Mouse (Mus musculus) heart, embryonic 12.5 days (tissue): Measurements from ENCODE around the gene Urad. TPM values are rescaled to one million over a fixed set of nuclear protein-coding genes. Genes with fewer than 3 reads are reported as not detected.

Experiments used
- ATAC-seq: fragments of 200-750 bp; cut with Nextera tagmentation; 2 replicates; pipeline ENCODE4 v1.8.0; 2017; ENCODE audit warnings: moderate TSS enrichment, moderate library complexity; ENCODE audit not compliant: insufficient number of reproducible peaks, low FRiP score
- H3K27ac ChIP-seq: fragments of 300-500 bp; sonication (generic); 2 replicates; pipeline ENCODE4 v1.5.1; 2016; ENCODE audit warnings: mild to moderate bottlenecking, moderate library complexity; ENCODE audit not compliant: poor library complexity, severe bottlenecking
- H3K27me3 ChIP-seq: fragments of 300-500 bp; sonication (generic); replicated peaks from 2 replicates; pipeline ENCODE4 v1.6.1; 2016; ENCODE audit warnings: mild to moderate bottlenecking, moderate library complexity
- H3K36me3 ChIP-seq: fragments of 300-500 bp; sonication (generic); 2 replicates; pipeline ENCODE4 v1.6.1; 2016; ENCODE audit warnings: mild to moderate bottlenecking, moderate library complexity
- H3K4me1 ChIP-seq: fragments of 300-500 bp; sonication (generic); replicated peaks from 2 replicates; pipeline ENCODE4 v1.6.1; 2016; ENCODE audit warnings: mild to moderate bottlenecking
- H3K4me2 ChIP-seq: fragments of 300-500 bp; sonication (generic); 2 replicates; pipeline ENCODE4 v1.6.1; 2016; ENCODE audit warnings: mild to moderate bottlenecking, moderate library complexity
- H3K4me3 ChIP-seq: fragments of 300-500 bp; sonication (generic); 2 replicates; pipeline ENCODE4 v1.5.1; 2016; ENCODE audit warnings: mild to moderate bottlenecking
- H3K9ac ChIP-seq: fragments of 300-500 bp; sonication (generic); 2 replicates; pipeline ENCODE4 v1.6.1; 2016; ENCODE audit warnings: mild to moderate bottlenecking, moderate library complexity
- H3K9me3 ChIP-seq: fragments of 300-500 bp; sonication (generic); replicated peaks from 2 replicates; pipeline ENCODE4 v1.6.1; 2016; ENCODE audit warnings: mild to moderate bottlenecking, moderate library complexity
- WGBS: fragments of 180-500 bp; shearing (Covaris S2); methylation state at CpG from one replicate; pipeline ENCODE4 v1.1.7; 2016; 5-methylcytosine and 5-hydroxymethylcytosine counted together
- polyA plus RNA-seq: library from polyadenylated mRNA; unstranded; fragments of >200 nt; fragmentation: Nextera tagmentation; extraction: Ambion mirVana; gene quantifications from 2 replicates; pipeline ENCODE4 v1.2.1, GENCODE M21; 2016

Urad gene
- polyA plus RNA-seq, 1 experiment from 2014 or later = not detected

GRCm38 (mm10) chr5:147306638-147307397 is 15.4 kb downstream of the Urad start, which contains the start of gene Cdx2:
Gene Cdx2, minus strand, starts transcription at chr5:147307270.
- no peak for ATAC-seq
- Histone ChIP-seq H3K4me2 (peak within 1 kb of the TSS; percentile 42), H3K9me3 (no peaks in the 10 kb centered on the region), H3K36me3 (no peaks in the 10 kb centered on the region), H3K4me3 (peak within 1 kb of the TSS; percentile 19), H3K4me1 (peaks cover 12% of the 10 kb centered on the region), H3K27me3 (peaks cover 99% of the 10 kb centered on the region), H3K9ac (no peak within 1 kb of the TSS), H3K27ac (no peak within 1 kb of the TSS)
- under 1% methylated on average over 63 of the region's 63 CpGs for WGBS

DNA sequence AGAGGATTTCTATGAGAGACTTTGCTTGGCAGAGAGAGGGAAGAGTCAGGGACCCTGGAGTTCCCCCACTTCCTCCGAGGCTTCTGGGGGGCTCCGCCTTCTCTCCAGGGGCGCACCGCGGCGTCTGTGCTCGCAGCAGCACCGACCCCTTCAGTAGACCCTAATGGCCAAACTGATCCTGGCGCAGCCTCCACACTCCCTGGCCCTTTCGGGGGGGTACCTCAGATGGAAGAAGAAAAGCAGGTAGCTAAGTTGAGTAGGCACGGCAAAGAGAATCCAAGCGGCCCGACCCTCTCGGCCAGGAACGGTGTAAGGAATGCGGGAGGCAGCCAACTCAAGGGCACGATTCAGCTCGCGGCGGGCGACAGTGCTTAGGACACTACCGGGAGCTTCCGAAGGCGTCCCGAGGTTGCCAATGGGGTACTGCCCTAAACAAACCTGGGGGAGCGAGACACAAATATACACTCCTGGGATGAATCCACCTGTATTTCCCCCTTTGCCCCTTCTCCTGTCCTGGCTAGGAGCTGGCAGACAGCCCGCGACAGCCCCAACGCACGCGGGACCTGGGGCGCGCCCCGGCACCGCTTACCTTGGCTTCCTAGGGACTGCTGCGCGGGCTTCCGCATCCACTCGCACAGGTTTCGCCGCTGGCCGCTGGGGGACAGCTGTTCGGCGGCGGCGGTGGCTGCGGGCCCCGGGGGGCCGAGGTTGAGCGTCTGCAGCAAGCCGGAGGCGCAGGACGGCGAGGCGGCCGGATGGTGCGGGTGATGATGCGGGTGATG is 16.2 kb downstream of the Urad start:
- Histone ChIP-seq H3K4me2 (peak overlapping the region; percentile 42), H3K27me3 (peaks cover 97% of the 10 kb centered on the region), H3K9me3 (no peaks in the 10 kb centered on the region), H3K9ac (no peak overlapping the region), H3K4me1 (peaks cover 15% of the 10 kb centered on the region), H3K27ac (no peak overlapping the region), H3K4me3 (peak overlapping the region; percentile 19), H3K36me3 (no peaks in the 10 kb centered on the region)
- no peak for ATAC-seq
- under 1% methylated on average over 58 of the region's 58 CpGs for WGBS

- H3K4me3 ChIP-seq = no peak overlapping the region
- WGBS = under 1% methylated on average over 16 of the region's 16 CpGs
- H3K9ac ChIP-seq = no peak overlapping the region
- ATAC-seq = no peak
- peaks cover 96% of the 10 kb centered on the region for H3K27me3 ChIP-seq
- no peak overlapping the region for H3K4me2 ChIP-seq
- H3K36me3 ChIP-seq = no peaks in the 10 kb centered on the region
- no peaks in the 10 kb centered on the region for H3K9me3 ChIP-seq
- no peak overlapping the region for H3K27ac ChIP-seq
- H3K4me1 ChIP-seq = peaks cover 18% of the 10 kb centered on the region
These were observed 17.1 kb downstream of the Urad start for GRCm38 (mm10) chr5:147305166-147305565.

GRCm38 (mm10) chr5:147304276-147305155 is 17.7 kb downstream of the Urad start:
- under 1% methylated on average over 54 of the region's 54 CpGs for WGBS
- H3K36me3 ChIP-seq = no peaks in the 10 kb centered on the region
- ATAC-seq = no peak
- H3K27ac ChIP-seq = no peak overlapping the region
- H3K4me1 ChIP-seq = peaks cover 24% of the 10 kb centered on the region
- H3K27me3 ChIP-seq = peaks cover 96% of the 10 kb centered on the region
- H3K9ac ChIP-seq = no peak overlapping the region
- no peak overlapping the region for H3K4me3 ChIP-seq
- no peaks in the 10 kb centered on the region for H3K9me3 ChIP-seq
- no peak overlapping the region for H3K4me2 ChIP-seq

DNA sequence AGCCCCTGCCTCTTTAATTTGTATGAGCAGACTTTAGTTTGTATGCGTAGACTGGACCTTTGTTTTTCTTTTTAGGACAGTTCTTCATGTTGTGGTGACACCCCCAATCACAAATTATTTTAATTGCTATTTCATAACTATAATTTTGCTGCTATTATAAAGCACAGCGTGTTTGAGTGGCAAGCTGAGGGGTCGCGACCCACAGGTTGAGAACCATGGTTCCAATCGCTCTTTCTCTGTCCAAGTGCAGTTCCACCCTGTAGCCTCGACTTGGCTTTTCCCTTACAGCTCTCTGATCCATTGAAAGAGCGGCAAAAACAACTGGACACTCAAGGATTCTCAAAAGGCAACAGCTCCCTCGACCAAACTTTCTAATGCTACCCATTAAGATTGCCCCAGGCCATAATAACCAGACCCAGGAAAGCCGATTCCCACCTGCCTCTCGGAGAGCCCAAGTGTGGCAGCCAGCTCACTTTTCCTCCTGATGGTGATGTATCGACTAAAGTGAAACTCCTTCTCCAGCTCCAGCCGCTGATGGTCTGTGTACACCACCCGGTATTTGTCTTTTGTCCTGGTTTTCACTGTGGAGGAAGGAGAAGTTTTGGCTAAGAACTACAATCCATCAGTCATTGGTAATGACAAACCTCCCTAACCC is 19.4 kb downstream of the Urad start:
- Histone ChIP-seq H3K27ac (no peak overlapping the region), H3K4me3 (no peak overlapping the region), H3K36me3 (no peaks in the 10 kb centered on the region), H3K4me1 (peaks cover 27% of the 10 kb centered on the region), H3K4me2 (no peak overlapping the region), H3K9me3 (no peaks in the 10 kb centered on the region), H3K9ac (no peak overlapping the region), H3K27me3 (peaks cover 95% of the 10 kb centered on the region)
- ATAC-seq = no peak
- WGBS = 5% methylated on average over 13 of the region's 13 CpGs

DNA sequence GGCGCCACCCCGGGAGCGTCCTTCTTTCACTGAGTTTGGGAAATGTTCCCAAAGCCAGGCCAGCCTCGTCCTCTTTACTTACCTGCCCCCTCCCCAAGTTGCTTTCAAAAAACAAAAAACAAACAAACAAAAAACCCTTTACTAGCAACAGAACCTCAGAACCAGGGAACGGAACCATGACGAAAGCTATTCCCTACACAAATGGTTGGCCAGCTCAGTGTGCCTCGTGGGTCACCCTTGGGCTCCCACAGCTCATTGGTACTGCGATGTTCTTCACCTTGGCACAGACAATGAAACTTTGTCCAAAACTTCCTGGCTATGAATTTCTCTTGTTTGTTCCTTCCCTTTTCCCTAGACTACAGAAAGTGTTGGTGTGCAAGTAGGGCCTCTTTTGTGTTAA is 20.1 kb downstream of the Urad start:
- WGBS = 3% methylated on average over 8 of the region's 8 CpGs
- no peak overlapping the region for H3K4me3 ChIP-seq
- no peak overlapping the region for H3K4me2 ChIP-seq
- H3K9ac ChIP-seq = no peak overlapping the region
- no peaks in the 10 kb centered on the region for H3K9me3 ChIP-seq
- no peaks in the 10 kb centered on the region for H3K36me3 ChIP-seq
- no peak for ATAC-seq
- H3K4me1 ChIP-seq = peaks cover 26% of the 10 kb centered on the region
- no peak overlapping the region for H3K27ac ChIP-seq
- peaks cover 96% of the 10 kb centered on the region for H3K27me3 ChIP-seq

DNA sequence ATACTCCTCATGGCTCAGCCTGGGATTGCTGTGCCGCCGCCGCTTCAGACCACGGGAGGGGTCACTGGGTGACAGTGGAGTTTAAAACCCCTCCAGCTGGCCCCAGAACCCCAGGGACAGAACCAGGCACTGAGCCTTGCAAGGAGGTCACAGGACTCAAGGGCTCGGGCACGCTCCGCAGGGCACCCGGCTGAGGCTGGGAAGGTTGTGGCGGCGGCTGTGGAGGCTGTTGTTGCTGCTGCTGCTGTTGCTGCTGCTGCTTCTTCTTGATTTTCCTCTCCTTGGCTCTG is 20.5 kb downstream of the Urad start:
- Histone ChIP-seq H3K36me3 (no peaks in the 10 kb centered on the region), H3K9ac (no peak overlapping the region), H3K9me3 (no peaks in the 10 kb centered on the region), H3K4me3 (no peak overlapping the region), H3K27me3 (peaks cover 96% of the 10 kb centered on the region), H3K27ac (no peak overlapping the region), H3K4me1 (peaks cover 22% of the 10 kb centered on the region), H3K4me2 (no peak overlapping the region)
- ATAC-seq = no peak
- WGBS = 1% methylated on average over 10 of the region's 10 CpGs

- no peaks in the 10 kb centered on the region for H3K9me3 ChIP-seq
- H3K9ac ChIP-seq = no peak overlapping the region
- no peak overlapping the region for H3K4me2 ChIP-seq
- H3K36me3 ChIP-seq = no peaks in the 10 kb centered on the region
- peaks cover 94% of the 10 kb centered on the region for H3K27me3 ChIP-seq
- H3K4me1 ChIP-seq = peaks cover 16% of the 10 kb centered on the region
- 0 out of 2 replicates have a peak overlapping the region, but pooled peaks have one; percentile 7 for H3K4me3 ChIP-seq
- no peak overlapping the region for H3K27ac ChIP-seq
- WGBS = under 1% methylated on average over 21 of the region's 21 CpGs
- ATAC-seq = no peak
These were observed 21.1 kb downstream of the Urad start for GRCm38 (mm10) chr5:147300917-147301780.

GRCm38 (mm10) chr5:147300001-147300363 is 22.3 kb downstream of the Urad start:
- Histone ChIP-seq H3K4me1 (peaks cover 14% of the 10 kb centered on the region), H3K36me3 (no peaks in the 10 kb centered on the region), H3K9ac (no peak overlapping the region), H3K27me3 (peaks cover 92% of the 10 kb centered on the region), H3K4me2 (peak overlapping the region; percentile 66), H3K4me3 (peak overlapping the region; percentile 37), H3K27ac (no peak overlapping the region), H3K9me3 (no peaks in the 10 kb centered on the region)
- ATAC-seq = no peak
- WGBS = under 1% methylated on average over 4 of the region's 4 CpGs
